Comparison of ENCODE assay signal across 9 mouse cellular contexts in genomic region chr17:87502388-87503369, GRCm38 (mm10). TPM values are rescaled to one million over a fixed set of nuclear protein-coding genes. Genes with fewer than 3 reads are reported as not detected.
A peak's percentile ranks its signal among the peaks of the same experiment; 100 is the strongest.
DNase-seq lines count a peak whose midpoint lies in the region; ATAC-seq and TF ChIP-seq lines count a peak whose summit lies in the region.
"Had no signal": no experiment of that assay in that cellular context is flagged by ENCODE, and none has a peak within 500 bp of the region (broad histone marks: within the 10 kb centered on the region; RNA-seq: fewer than 3 reads in every experiment).

No protein-coding gene starts in this region.

- peak overlapping the region; percentile 40; the same call in 1 of the 2 replicates for H3K27ac ChIP-seq in heart, postnatal 0 days (ENCODE audit: low read depth)
- H3K27ac ChIP-seq in hindbrain, embryonic 13.5 days: peak overlapping the region; percentile 72
- 0 out of 2 replicates have a peak overlapping the region, but pooled peaks have one; percentile 2 for H3K27ac ChIP-seq in midbrain, postnatal 0 days (ENCODE audit: low read depth, low read length)

- 21% methylated on average over 13 of the region's 14 CpGs for WGBS in heart, postnatal 0 days
- 15% methylated on average over 11 of the region's 14 CpGs for WGBS in hindbrain, embryonic 13.5 days
- 19% methylated on average over 12 of the region's 14 CpGs for WGBS in midbrain, postnatal 0 days

- no peak overlapping the region for H3K4me3 ChIP-seq in heart, postnatal 0 days (ENCODE audit: low read depth, low read length)
- no peak overlapping the region for H3K4me3 ChIP-seq in hindbrain, embryonic 13.5 days
- H3K4me3 ChIP-seq in midbrain, postnatal 0 days (ENCODE audit: low read depth, low read length): no peak overlapping the region

- H3K9me3 ChIP-seq in heart, postnatal 0 days (replicated peaks; ENCODE audit: control insufficient read depth, low read length): no peaks in the 10 kb centered on the region
- H3K9me3 ChIP-seq in hindbrain, embryonic 13.5 days: no peaks in the 10 kb centered on the region
- no peaks in the 10 kb centered on the region for H3K9me3 ChIP-seq in midbrain, postnatal 0 days (ENCODE audit: low read length)
- H3K9me3 ChIP-seq: G1E had no signal

- TF ChIP-seq EP300 in heart, postnatal 0 days (IDR thresholded peaks at IDR 0.05; ENCODE audit: low read depth): no peak

- peak; percentile 22; the same call in 1 of the 2 replicates for ATAC-seq in heart, postnatal 0 days (ENCODE audit: insufficient read depth, low read depth)
- peak; percentile 84 for ATAC-seq in hindbrain, embryonic 13.5 days (ENCODE audit: low FRiP score)
- ATAC-seq in midbrain, postnatal 0 days (ENCODE audit: low FRiP score): peak; percentile 64; the same call in 1 of the 2 replicates

- intact Hi-C loops in heart, postnatal 14 days (cut with DNase I): no loop called here

- no peaks in the 10 kb centered on the region for H3K27me3 ChIP-seq in heart, postnatal 0 days (ENCODE audit: control insufficient read depth, insufficient read depth, low read length)
- 0 out of 2 replicates have a peak, but pooled peaks cover 9% of the 10 kb centered on the region for H3K27me3 ChIP-seq in hindbrain, embryonic 13.5 days
- H3K27me3 ChIP-seq in midbrain, postnatal 0 days (ENCODE audit: insufficient read depth, low read length): no peaks in the 10 kb centered on the region

- TF ChIP-seq CTCF in heart, postnatal 0 days (IDR thresholded peaks at IDR 0.05; ENCODE audit: low read depth): no peak
- TF ChIP-seq CTCF in midbrain, postnatal 0 days (IDR thresholded peaks at IDR 0.05): no peak

- H3K36me3 ChIP-seq in heart, postnatal 0 days (replicated peaks; ENCODE audit: control insufficient read depth, insufficient read depth, low read length): no peaks in the 10 kb centered on the region
- no peaks in the 10 kb centered on the region for H3K36me3 ChIP-seq in hindbrain, embryonic 13.5 days
- H3K36me3 ChIP-seq in midbrain, postnatal 0 days (ENCODE audit: insufficient read depth, low read length): no peaks in the 10 kb centered on the region
- H3K36me3 ChIP-seq: G1E had no signal

- DNase-seq in heart, postnatal 0 days (ENCODE audit: low spot score): no peak
- DNase-seq in heart, postnatal 14 days: no peak
- DNase-seq in MN1 (ENCODE audit: low spot score): peak; percentile 65
- DNase-seq in midbrain, postnatal 0 days (ENCODE audit: low spot score): peak; percentile 66
- no peak for DNase-seq in urinary bladder, postnatal 4 days (ENCODE audit: low spot score in 2 of 2)
- no peak for DNase-seq in adrenal gland, adult 2 months
- no peak for DNase-seq in gastrocnemius, postnatal 10 days

- peaks cover 8% of the 10 kb centered on the region; the same call in 1 of the 2 replicates for H3K4me1 ChIP-seq in heart, postnatal 0 days (ENCODE audit: control insufficient read depth, insufficient read depth)
- H3K4me1 ChIP-seq in hindbrain, embryonic 13.5 days (replicated peaks): peaks cover 21% of the 10 kb centered on the region
- H3K4me1 ChIP-seq in midbrain, postnatal 0 days (ENCODE audit: insufficient read depth, low read length): peaks cover 10% of the 10 kb centered on the region; the same call in 1 of the 2 replicates

- H3K4me2 ChIP-seq in heart, postnatal 0 days (ENCODE audit: low read depth, low read length): no peak overlapping the region
- no peak overlapping the region for H3K4me2 ChIP-seq in hindbrain, embryonic 13.5 days
- H3K4me2 ChIP-seq in midbrain, postnatal 0 days (ENCODE audit: low read depth, low read length, poor library complexity, severe bottlenecking): 0 out of 2 replicates have a peak overlapping the region, but pooled peaks have one; percentile 2

- no peak overlapping the region for H3K9ac ChIP-seq in heart, postnatal 0 days (replicated peaks; ENCODE audit: low read depth, low read length)
- H3K9ac ChIP-seq in hindbrain, embryonic 13.5 days: no peak overlapping the region
- no peak overlapping the region for H3K9ac ChIP-seq in midbrain, postnatal 0 days (replicated peaks; ENCODE audit: low read length, poor library complexity, severe bottlenecking)

RNA-seq across cellular contexts. Expression of gene Calm2, which starts 55.9 kb away (rescaled TPM):
- total RNA-seq in heart, postnatal 0 days (2014; rRNA removed; ENCODE audit: low replicate concordance): 129 and 183 TPM in 2 replicates
- polyA plus RNA-seq in heart, postnatal 0 days (2015; fragmentation: Nextera tagmentation; extraction: Ambion mirVana): 389 and 428 TPM in 2 replicates
- 100 to 1,000 TPM; 179 to 185 TPM for total RNA-seq in heart, postnatal 14 days (2021)
- 2,223 and 2,271 TPM in 2 replicates for polyA plus RNA-seq in hindbrain, embryonic 13.5 days (2015; fragmentation: Nextera tagmentation; extraction: Ambion mirVana)
- total RNA-seq in midbrain, postnatal 0 days (2014; rRNA removed): 1,303 and 1,380 TPM in 2 replicates
- 3,238 and 3,263 TPM in 2 replicates for polyA plus RNA-seq in midbrain, postnatal 0 days (2015; fragmentation: Nextera tagmentation; extraction: Ambion mirVana)
- total RNA-seq in adrenal gland, adult 2 months (2021): 100 to 1,000 TPM; 485 to 563 TPM
- 6.4 and 6.8 TPM in 2 replicates for polyA plus RNA-seq in adrenal gland, adult 2 months (2012; rRNA removed)
- total RNA-seq in gastrocnemius, postnatal 10 days (2021): 100 to 1,000 TPM; 298 to 346 TPM

Comparison
In these comparisons a context has a peak if more than half of its experiments do, and no peak if none do; other contexts are left out.
1. ATAC-seq: peak in every context shown above with its lines; median percentile 84 in hindbrain, embryonic 13.5 days; 64 in midbrain, postnatal 0 days; 22 in heart, postnatal 0 days.
2. DNase-seq: peak in MN1 (single experiment) and midbrain, postnatal 0 days (single experiment); none in heart, postnatal 0 days (single experiment), heart, postnatal 14 days (0 of 2), urinary bladder, postnatal 4 days (0 of 2), adrenal gland, adult 2 months (single experiment) and gastrocnemius, postnatal 10 days (single experiment).
3. H3K27ac ChIP-seq: peak in every context shown above with its lines; median percentile 72 in hindbrain, embryonic 13.5 days; 40 in heart, postnatal 0 days; 2 in midbrain, postnatal 0 days.